Mouse (Mus musculus): ENCODE data around the gene Sned1.
"Not testable (repeated sequence)": the region's sequence is repeated elsewhere in the genome, so short reads cannot be mapped to it uniquely, and the experiment has no call there.

DNA sequence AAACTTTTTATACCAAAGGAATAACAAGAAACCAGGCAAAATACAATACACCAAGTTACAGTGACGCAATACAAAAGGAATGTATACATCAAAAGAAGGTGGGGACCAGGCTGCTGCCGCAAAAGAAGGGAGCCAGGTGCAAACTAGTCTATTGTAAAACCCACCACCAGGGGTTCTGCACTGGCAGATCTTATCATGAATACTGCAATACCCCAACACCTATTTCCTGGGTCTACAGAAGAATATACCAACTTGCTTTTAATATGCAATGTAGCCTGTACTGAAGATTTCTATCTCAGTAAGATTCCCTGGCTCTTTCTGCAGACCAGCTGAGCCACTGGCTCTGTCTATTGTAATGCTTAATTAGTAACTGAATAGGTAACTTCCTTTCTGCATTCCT is 38.2 kb upstream of the Sned1 start:
- TF ChIP-seq CTCF (IDR thresholded peaks at IDR 0.05; ENCODE audit: extremely low read depth, insufficient read length, insufficient replicate concordance, low read depth, low read length); POLR2A (IDR thresholded peaks at IDR 0.05; ENCODE audit: low read depth, low read length): not testable (repeated sequence)
